Mouse (Mus musculus): Measurements from ENCODE around the gene Nphp4.
A peak's percentile ranks its signal among the peaks of the same experiment; 100 is the strongest.

Nphp4 gene

GRCm38 (mm10) chr4:152476427-152477023 lies at the start of gene Nphp4:
TSS of gene Nphp4 (plus strand) at chr4:152476706.
- peak in 1 of 2 experiments; percentile 9 for DNase-seq

- peak in 1 of 2 experiments; percentile 7 for DNase-seq
Observed at GRCm38 (mm10) chr4:152428259-152428658, 48.2 kb upstream of the Nphp4 start.

GRCm38 (mm10) chr4:152432308-152432707 lies 44.2 kb upstream of the Nphp4 start:
- DNase-seq, result peak; percentile 63 to 66

GRCm38 (mm10) chr4:152434836-152435235 lies 41.7 kb upstream of the Nphp4 start:
- peak; percentile 75 to 78 for DNase-seq

GRCm38 (mm10) chr4:152435255-152435654 lies 41.3 kb upstream of the Nphp4 start:
- peak; percentile 81 to 82 for DNase-seq

- no peak for DNase-seq
Observed at GRCm38 (mm10) chr4:152440882-152441281, 35.6 kb upstream of the Nphp4 start.

- DNase-seq, result no peak
Observed at GRCm38 (mm10) chr4:152441536-152441935, 35.0 kb upstream of the Nphp4 start.

- DNase-seq, result peak; percentile 59 to 66
Observed at GRCm38 (mm10) chr4:152446178-152446577, 30.3 kb upstream of the Nphp4 start.

GRCm38 (mm10) chr4:152447731-152448665 lies 28.5 kb upstream of the Nphp4 start:
- DNase-seq, result peak in 1 of 2 experiments; percentile 5

- peak; percentile 71 to 74 for DNase-seq
Observed at GRCm38 (mm10) chr4:152448666-152449018, 27.9 kb upstream of the Nphp4 start.

GRCm38 (mm10) chr4:152451371-152451770 lies 25.1 kb upstream of the Nphp4 start:
- peak; percentile 20 to 32 for DNase-seq

- no peak for DNase-seq
Observed at GRCm38 (mm10) chr4:152453079-152453478, 23.4 kb upstream of the Nphp4 start.

GRCm38 (mm10) chr4:152454153-152454552 lies 22.4 kb upstream of the Nphp4 start:
- no peak for DNase-seq

GRCm38 (mm10) chr4:152456609-152457008 lies 19.9 kb upstream of the Nphp4 start:
- no peak for DNase-seq

GRCm38 (mm10) chr4:152457673-152458072 lies 18.8 kb upstream of the Nphp4 start:
- no peak for DNase-seq

GRCm38 (mm10) chr4:152462516-152462915 lies 14.0 kb upstream of the Nphp4 start:
- no peak for DNase-seq

GRCm38 (mm10) chr4:152463147-152463546 lies 13.4 kb upstream of the Nphp4 start:
- no peak for DNase-seq

GRCm38 (mm10) chr4:152465116-152465515 lies 11.4 kb upstream of the Nphp4 start:
- no peak for DNase-seq

GRCm38 (mm10) chr4:152466601-152467000 lies 9.9 kb upstream of the Nphp4 start:
- DNase-seq, result no peak

- DNase-seq, result no peak
Observed at GRCm38 (mm10) chr4:152467951-152468350, 8.6 kb upstream of the Nphp4 start.

GRCm38 (mm10) chr4:152475941-152476340 lies 565 bp upstream of the Nphp4 start:
- DNase-seq, result no peak

- DNase-seq, result peak in 1 of 2 experiments; percentile 8
Observed at GRCm38 (mm10) chr4:152477106-152477465, 580 bp downstream of the Nphp4 start.

GRCm38 (mm10) chr4:152477466-152478223 lies 1.1 kb downstream of the Nphp4 start, which contains the start of gene Kcnab2:
TSS of gene Kcnab2 (minus strand) at chr4:152477871.
- peak; percentile 98 for DNase-seq
